In the genomic region with DNA sequence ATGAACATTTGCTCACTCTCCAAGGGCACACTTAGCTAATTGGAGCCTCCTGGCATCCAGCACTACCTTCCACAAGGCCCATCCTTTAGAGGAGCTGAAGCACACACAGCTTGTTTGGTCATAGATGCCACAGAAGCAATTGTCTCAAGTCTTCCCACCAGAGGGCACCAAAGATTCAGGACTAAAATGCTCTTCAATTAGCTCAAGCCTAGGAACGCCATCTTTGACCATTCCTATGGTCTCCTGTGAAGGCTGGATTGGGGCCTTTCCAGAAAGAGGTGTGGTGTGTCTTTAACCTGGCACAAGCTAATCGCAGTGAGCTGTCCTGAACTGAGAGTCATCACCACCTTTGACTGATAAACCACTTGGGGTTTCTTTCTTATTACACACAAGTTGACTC, we compare ENCODE assay signal across 1 mouse cellular context.
TF ChIP-seq lines count a peak whose summit lies in the region.

No protein-coding gene starts in this region.

TF ChIP-seq in MEL, 35 proteins besides CTCF, POLR2A, EP300 and RAD21 (continued from another document):
- TF ChIP-seq ETS1 (IDR thresholded peaks at IDR 0.05; ENCODE audit: low read depth, low read length) = no peak
- no peak for TF ChIP-seq JUND (IDR thresholded peaks at IDR 0.05; ENCODE audit: low read depth, low read length)
- TF ChIP-seq POLR2AphosphoS5 (IDR thresholded peaks at IDR 0.05; ENCODE audit: borderline replicate concordance, low read depth, low read length) = no peak
- TF ChIP-seq MYB (IDR thresholded peaks at IDR 0.05; ENCODE audit: low read depth, low read length) = no peak
TF ChIP-seq in MEL: peak in this region for 6.
